Mouse (Mus musculus) NIH3T3 (cell line): Measurements from ENCODE around the gene Chrnb4.

Experiments
- DNase-seq: peaks from one replicate; pipeline ENCODE4 v3.0.0-alpha.2; 2012; ENCODE audit warnings: low read depth

Chrnb4 gene

GRCm38 (mm10) chr9:55023326-55023725, 25.3 kb downstream of the Chrnb4 start:
- no peak for DNase-seq

- peak; percentile 50 for DNase-seq
Measured at GRCm38 (mm10) chr9:55016926-55017325, 31.7 kb downstream of the Chrnb4 start.

GRCm38 (mm10) chr9:55010588-55011350, 37.8 kb downstream of the Chrnb4 start:
- no peak for DNase-seq

GRCm38 (mm10) chr9:55009692-55010091, 38.9 kb downstream of the Chrnb4 start:
- DNase-seq = no peak

GRCm38 (mm10) chr9:55003609-55004008, 45.0 kb downstream of the Chrnb4 start:
- no peak for DNase-seq

- no peak for DNase-seq
Measured at GRCm38 (mm10) chr9:54995645-54996044, 52.9 kb downstream of the Chrnb4 start.

GRCm38 (mm10) chr9:54994381-54994780, 54.2 kb downstream of the Chrnb4 start:
- DNase-seq = no peak

- no peak for DNase-seq
Measured at GRCm38 (mm10) chr9:54990362-54990761, 58.2 kb downstream of the Chrnb4 start.

- DNase-seq = no peak
Measured at GRCm38 (mm10) chr9:54982401-54982800, 66.2 kb downstream of the Chrnb4 start.

- no peak for DNase-seq
Measured at GRCm38 (mm10) chr9:54981291-54982191, 67.0 kb downstream of the Chrnb4 start.

GRCm38 (mm10) chr9:54980674-54981073, 67.9 kb downstream of the Chrnb4 start, which contains the start of gene Chrna5:
TSS of gene Chrna5 (plus strand) at chr9:54980880.
- DNase-seq = no peak
